Mouse (Mus musculus): ENCODE data around the gene Zfp879. TPM values are rescaled to one million over a fixed set of nuclear protein-coding genes. Genes with fewer than 3 reads are reported as not detected.
A peak's percentile ranks its signal among the peaks of the same experiment; 100 is the strongest.

The Zfp879 gene
- polyA plus RNA-seq, 1 experiment from 2014 or later, result 0.18 TPM

GRCm38 (mm10) chr11:50850989-50851601, 9.7 kb upstream of the Zfp879 start:
- WGBS, result under 1% methylated on average over 71 of the region's 72 CpGs
- Histone ChIP-seq H3K27me3 (replicated peaks; ENCODE audit: control insufficient read depth, insufficient read depth, low read length) (peaks cover 54% of the 10 kb centered on the region), H3K9me3 (ENCODE audit: control insufficient read depth) (no peaks in the 10 kb centered on the region), H3K27ac (ENCODE audit: low read depth, low read length) (no peak overlapping the region), H3K4me1 (replicated peaks; ENCODE audit: control insufficient read depth, insufficient read depth, low read length) (no peaks in the 10 kb centered on the region), H3K4me2 (replicated peaks; ENCODE audit: low read depth) (peak overlapping the region; percentile 64), H3K9ac (ENCODE audit: low read depth, low read length) (no peak overlapping the region), H3K36me3 (ENCODE audit: control insufficient read depth, insufficient read depth) (no peaks in the 10 kb centered on the region), H3K4me3 (ENCODE audit: low read depth, low read length) (peak overlapping the region; percentile 33)
- no peak for ATAC-seq
- no peak for TF ChIP-seq CTCF (IDR thresholded peaks at IDR 0.05; ENCODE audit: low read depth)

GRCm38 (mm10) chr11:50850177-50850735, 8.9 kb upstream of the Zfp879 start, which contains the start of gene Grm6:
Gene Grm6 (plus strand): TSS chr11:50850685.
- H3K4me1 ChIP-seq (replicated peaks; ENCODE audit: control insufficient read depth, insufficient read depth, low read length), result no peaks in the 10 kb centered on the region
- WGBS, result under 1% methylated on average over 11 of the region's 11 CpGs
- peaks cover 54% of the 10 kb centered on the region for H3K27me3 ChIP-seq (replicated peaks; ENCODE audit: control insufficient read depth, insufficient read depth, low read length)
- H3K36me3 ChIP-seq (ENCODE audit: control insufficient read depth, insufficient read depth), result no peaks in the 10 kb centered on the region
- TF ChIP-seq CTCF (IDR thresholded peaks at IDR 0.05; ENCODE audit: low read depth), result no peak
- H3K4me2 ChIP-seq (replicated peaks; ENCODE audit: low read depth), result peak within 1 kb of the TSS; percentile 64
- peak within 1 kb of the TSS; percentile 33 for H3K4me3 ChIP-seq (ENCODE audit: low read depth, low read length)
- no peak within 1 kb of the TSS for H3K9ac ChIP-seq (ENCODE audit: low read depth, low read length)
- ATAC-seq, result no peak
- no peak within 1 kb of the TSS for H3K27ac ChIP-seq (ENCODE audit: low read depth, low read length)
- no peaks in the 10 kb centered on the region for H3K9me3 ChIP-seq (ENCODE audit: control insufficient read depth)

GRCm38 (mm10) chr11:50849310-50849709, 8.0 kb upstream of the Zfp879 start:
- no peaks in the 10 kb centered on the region for H3K36me3 ChIP-seq (ENCODE audit: control insufficient read depth, insufficient read depth)
- no peak for ATAC-seq
- no peak overlapping the region for H3K4me2 ChIP-seq (replicated peaks; ENCODE audit: low read depth)
- H3K27me3 ChIP-seq (replicated peaks; ENCODE audit: control insufficient read depth, insufficient read depth, low read length), result peaks cover 54% of the 10 kb centered on the region
- no peaks in the 10 kb centered on the region for H3K4me1 ChIP-seq (replicated peaks; ENCODE audit: control insufficient read depth, insufficient read depth, low read length)
- no peak overlapping the region for H3K9ac ChIP-seq (ENCODE audit: low read depth, low read length)
- no peak overlapping the region for H3K27ac ChIP-seq (ENCODE audit: low read depth, low read length)
- no peak for TF ChIP-seq CTCF (IDR thresholded peaks at IDR 0.05; ENCODE audit: low read depth)
- no peaks in the 10 kb centered on the region for H3K9me3 ChIP-seq (ENCODE audit: control insufficient read depth)
- 6% methylated on average over 10 of the region's 10 CpGs for WGBS
- no peak overlapping the region for H3K4me3 ChIP-seq (ENCODE audit: low read depth, low read length)

GRCm38 (mm10) chr11:50848520-50849137, 7.3 kb upstream of the Zfp879 start:
- Histone ChIP-seq H3K4me3 (ENCODE audit: low read depth, low read length) (no peak overlapping the region), H3K27ac (ENCODE audit: low read depth, low read length) (no peak overlapping the region), H3K9ac (ENCODE audit: low read depth, low read length) (no peak overlapping the region), H3K4me1 (replicated peaks; ENCODE audit: control insufficient read depth, insufficient read depth, low read length) (no peaks in the 10 kb centered on the region), H3K9me3 (ENCODE audit: control insufficient read depth) (no peaks in the 10 kb centered on the region), H3K36me3 (ENCODE audit: control insufficient read depth, insufficient read depth) (no peaks in the 10 kb centered on the region), H3K4me2 (replicated peaks; ENCODE audit: low read depth) (no peak overlapping the region), H3K27me3 (replicated peaks; ENCODE audit: control insufficient read depth, insufficient read depth, low read length) (peaks cover 54% of the 10 kb centered on the region)
- no peak for ATAC-seq
- TF ChIP-seq CTCF (IDR thresholded peaks at IDR 0.05; ENCODE audit: low read depth), result no peak
- 30% methylated on average over 3 of the region's 3 CpGs for WGBS

- no peak overlapping the region for H3K9ac ChIP-seq (ENCODE audit: low read depth, low read length)
- H3K4me1 ChIP-seq (replicated peaks; ENCODE audit: control insufficient read depth, insufficient read depth, low read length), result no peaks in the 10 kb centered on the region
- peak; percentile 62 for TF ChIP-seq CTCF (IDR thresholded peaks at IDR 0.05; ENCODE audit: low read depth)
- no peak for ATAC-seq
- H3K9me3 ChIP-seq (ENCODE audit: control insufficient read depth), result no peaks in the 10 kb centered on the region
- WGBS, result 70% methylated on average over 5 of the region's 5 CpGs
- H3K4me3 ChIP-seq (ENCODE audit: low read depth, low read length), result no peak overlapping the region
- no peak overlapping the region for H3K4me2 ChIP-seq (replicated peaks; ENCODE audit: low read depth)
- peaks cover 45% of the 10 kb centered on the region for H3K27me3 ChIP-seq (replicated peaks; ENCODE audit: control insufficient read depth, insufficient read depth, low read length)
- no peaks in the 10 kb centered on the region for H3K36me3 ChIP-seq (ENCODE audit: control insufficient read depth, insufficient read depth)
- no peak overlapping the region for H3K27ac ChIP-seq (ENCODE audit: low read depth, low read length)
These were observed 5.7 kb upstream of the Zfp879 start for GRCm38 (mm10) chr11:50847047-50847446.

GRCm38 (mm10) chr11:50845951-50846350, 4.6 kb upstream of the Zfp879 start:
- Histone ChIP-seq H3K27ac (ENCODE audit: low read depth, low read length) (no peak overlapping the region), H3K4me1 (replicated peaks; ENCODE audit: control insufficient read depth, insufficient read depth, low read length) (no peaks in the 10 kb centered on the region), H3K4me3 (ENCODE audit: low read depth, low read length) (no peak overlapping the region), H3K27me3 (replicated peaks; ENCODE audit: control insufficient read depth, insufficient read depth, low read length) (peaks cover 34% of the 10 kb centered on the region), H3K36me3 (ENCODE audit: control insufficient read depth, insufficient read depth) (no peaks in the 10 kb centered on the region), H3K9ac (ENCODE audit: low read depth, low read length) (no peak overlapping the region), H3K9me3 (ENCODE audit: control insufficient read depth) (no peaks in the 10 kb centered on the region), H3K4me2 (replicated peaks; ENCODE audit: low read depth) (no peak overlapping the region)
- TF ChIP-seq CTCF (IDR thresholded peaks at IDR 0.05; ENCODE audit: low read depth), result no peak
- ATAC-seq, result no peak
- 88% methylated on average over 3 of the region's 3 CpGs for WGBS

Data from intestine, postnatal 0 days (tissue).